ENCODE assay signal across 22 mouse cellular contexts in genomic region chr13:98461467-98461866, GRCm38 (mm10). TPM values are rescaled to one million over a fixed set of nuclear protein-coding genes. Genes with fewer than 3 reads are reported as not detected.
DNase-seq lines count a peak whose midpoint lies in the region; ATAC-seq lines count a peak whose summit lies in the region.
"Had no signal": no experiment of that assay in that cellular context is flagged by ENCODE, and none has a peak within 500 bp of the region (broad histone marks: within the 10 kb centered on the region; RNA-seq: fewer than 3 reads in every experiment).

No protein-coding gene starts in this region.

- ATAC-seq in hindbrain, embryonic 11.5 days (ENCODE audit: low FRiP score) = no peak
- ATAC-seq: forebrain, embryonic 15.5 days; midbrain, embryonic 15.5 days had no signal

- H3K4me3 ChIP-seq in hindbrain, embryonic 11.5 days (ENCODE audit: low read depth, low read length) = no peak overlapping the region
- H3K4me3 ChIP-seq: embryonic facial prominence, embryonic 10.5 days; forebrain, embryonic 15.5 days; heart, embryonic 13.5 days; hindbrain, embryonic 12.5 days; kidney, embryonic 15.5 days; liver, embryonic 13.5 days; midbrain, embryonic 15.5 days; neural tube, embryonic 12.5 days had no signal

- WGBS in hindbrain, embryonic 11.5 days = 79% methylated on average over 4 of the region's 4 CpGs

- no peak overlapping the region for H3K27ac ChIP-seq in hindbrain, embryonic 11.5 days (ENCODE audit: low read depth, low read length)
- H3K27ac ChIP-seq: embryonic facial prominence, embryonic 10.5 days; forebrain, embryonic 15.5 days; heart, embryonic 13.5 days; hindbrain, embryonic 12.5 days; kidney, embryonic 15.5 days; liver, embryonic 13.5 days; macrophage; midbrain, embryonic 15.5 days; neural tube, embryonic 12.5 days had no signal

- H3K9me3 ChIP-seq in hindbrain, embryonic 11.5 days (ENCODE audit: control insufficient read depth, low read length) = no peaks in the 10 kb centered on the region
- H3K9me3 ChIP-seq: forebrain, embryonic 15.5 days; hindbrain, embryonic 12.5 days; liver, embryonic 13.5 days; midbrain, embryonic 15.5 days had no signal

- H3K36me3 ChIP-seq in hindbrain, embryonic 11.5 days (ENCODE audit: control insufficient read depth, insufficient read depth, low read length) = no peaks in the 10 kb centered on the region
- H3K36me3 ChIP-seq: embryonic facial prominence, embryonic 10.5 days; forebrain, embryonic 15.5 days; heart, embryonic 13.5 days; hindbrain, embryonic 12.5 days; kidney, embryonic 15.5 days; liver, embryonic 13.5 days; midbrain, embryonic 15.5 days; neural tube, embryonic 12.5 days had no signal

- H3K9ac ChIP-seq in hindbrain, embryonic 11.5 days (ENCODE audit: low read depth, low read length) = no peak overlapping the region
- H3K9ac ChIP-seq: forebrain, embryonic 15.5 days; heart, embryonic 13.5 days; hindbrain, embryonic 12.5 days; kidney, embryonic 15.5 days; liver, embryonic 13.5 days; midbrain, embryonic 15.5 days; neural tube, embryonic 12.5 days had no signal

- H3K4me2 ChIP-seq in hindbrain, embryonic 11.5 days (replicated peaks; ENCODE audit: low read depth, low read length) = no peak overlapping the region
- H3K4me2 ChIP-seq: forebrain, embryonic 15.5 days; heart, embryonic 13.5 days; hindbrain, embryonic 12.5 days; kidney, embryonic 15.5 days; liver, embryonic 13.5 days; midbrain, embryonic 15.5 days; neural tube, embryonic 12.5 days had no signal

- no peaks in the 10 kb centered on the region for H3K27me3 ChIP-seq in hindbrain, embryonic 11.5 days (ENCODE audit: control insufficient read depth, insufficient read depth, low read length)
- H3K27me3 ChIP-seq: forebrain, embryonic 15.5 days; heart, embryonic 13.5 days; hindbrain, embryonic 12.5 days; kidney, embryonic 15.5 days; liver, embryonic 13.5 days; midbrain, embryonic 15.5 days; neural tube, embryonic 12.5 days had no signal

- H3K4me1 ChIP-seq in hindbrain, embryonic 11.5 days (replicated peaks; ENCODE audit: control insufficient read depth, insufficient read depth, low read length) = no peaks in the 10 kb centered on the region
- H3K4me1 ChIP-seq: embryonic facial prominence, embryonic 10.5 days; forebrain, embryonic 15.5 days; heart, embryonic 13.5 days; hindbrain, embryonic 12.5 days; kidney, embryonic 15.5 days; liver, embryonic 13.5 days; midbrain, embryonic 15.5 days; neural tube, embryonic 12.5 days had no signal

- DNase-seq in kidney, adult 9 months = peak; percentile 6
- no peak for DNase-seq in kidney, adult 8-10 months
- peak; percentile 41 for DNase-seq in 3T3-L1 (ENCODE audit: low read depth, low spot score)
- peak; percentile 10 for DNase-seq in A20 (ENCODE audit: low read depth, low spot score)
- peak; percentile 41 for DNase-seq in NIH3T3 (ENCODE audit: low read depth)
- DNase-seq in hindbrain, embryonic 11.5 days (ENCODE audit: low spot score) = no peak
- DNase-seq in ovary, postnatal 14 days (ENCODE audit: low spot score) = no peak
- DNase-seq: adrenal gland, adult 8-10 months; cerebellum, adult 11-12 months; heart, postnatal 14 days; liver, embryonic 13.5 days; lung, adult 2 months; right cerebral cortex, postnatal 4 days; thymus, adult 2 months had no signal

RNA-seq across cellular contexts. Expression of gene Gm10320, which starts 30.3 kb away (rescaled TPM):
- 0.78 and 0.94 TPM in 2 replicates for polyA plus RNA-seq in hindbrain, embryonic 11.5 days (2014; fragmentation: Nextera tagmentation; extraction: Ambion mirVana)
- polyA plus RNA-seq: hindbrain, embryonic 12.5 days; macrophage had no signal

Comparison
In these comparisons a context has a peak if more than half of its experiments do, and no peak if none do; other contexts are left out.
1. DNase-seq: peak in kidney, adult 9 months (single experiment), 3T3-L1 (single experiment), A20 (single experiment) and NIH3T3 (single experiment); none in kidney, adult 8-10 months (0 of 2), hindbrain, embryonic 11.5 days (single experiment) and ovary, postnatal 14 days (single experiment).